Mouse (Mus musculus) fat pad, adult 2 months (tissue): ENCODE data around the gene Tle1.
A peak's percentile ranks its signal among the peaks of the same experiment; 100 is the strongest.

ENCODE experiments used
- DNase-seq: peaks from one replicate; pipeline ENCODE4 v3.0.0-alpha.2; 2011; ENCODE audit warnings: low read depth, low spot score; ENCODE audit errors: extremely low read depth

The Tle1 gene

DNA sequence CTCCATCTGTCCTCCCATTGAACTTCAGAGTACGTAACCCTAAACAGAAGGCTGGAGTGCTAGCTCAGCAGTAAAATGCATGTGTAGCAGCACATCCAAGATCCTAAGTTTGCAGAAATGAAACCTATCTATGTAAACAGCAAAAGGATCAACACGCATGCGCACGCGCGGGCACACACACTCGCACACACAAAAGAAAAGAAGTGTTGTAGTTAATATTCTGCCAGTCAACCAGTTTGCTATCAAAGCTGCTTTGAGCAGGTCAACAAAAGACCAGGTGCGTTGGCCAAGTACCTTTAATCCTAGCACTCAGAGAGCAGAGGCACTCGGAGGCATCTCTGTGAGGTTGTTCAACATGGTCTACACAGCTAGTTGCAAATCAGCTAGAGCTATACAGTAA, 35.0 kb downstream of the Tle1 start:
- DNase-seq = no peak

DNA sequence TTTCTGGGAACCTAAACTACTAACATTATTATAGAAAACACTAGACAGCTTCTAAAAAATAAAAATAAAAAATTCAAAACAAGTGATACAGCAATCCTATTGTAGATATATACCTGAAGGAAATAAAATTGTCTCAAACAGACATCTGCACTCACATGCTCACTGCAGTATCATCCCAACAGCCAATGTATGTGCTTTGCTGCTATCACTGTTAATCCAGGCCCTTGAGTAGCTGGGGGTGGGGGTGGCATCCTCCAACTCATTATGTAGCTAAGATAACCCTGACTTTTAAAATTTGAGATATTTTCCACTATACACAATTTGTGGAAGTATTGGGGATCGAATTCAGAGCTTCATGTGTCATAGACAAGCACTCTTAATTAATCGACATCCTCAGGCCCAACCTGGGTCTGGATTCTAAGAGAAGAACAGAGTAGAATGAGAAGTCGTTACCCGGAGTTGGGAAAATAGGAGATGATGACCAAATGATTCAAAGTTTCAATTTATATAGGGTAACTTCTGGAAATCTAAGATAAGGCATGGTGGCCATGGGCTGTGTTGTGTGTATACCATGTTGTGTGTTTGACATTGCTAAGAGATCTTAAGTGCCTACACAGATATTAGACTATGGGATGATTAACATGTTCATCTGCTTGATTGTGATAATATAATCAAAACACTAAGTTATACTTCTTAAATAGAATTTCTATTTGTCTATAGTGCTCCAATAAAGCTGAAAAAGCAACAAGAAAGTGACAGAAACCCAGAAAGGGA, 38.1 kb downstream of the Tle1 start:
- no peak for DNase-seq

DNA sequence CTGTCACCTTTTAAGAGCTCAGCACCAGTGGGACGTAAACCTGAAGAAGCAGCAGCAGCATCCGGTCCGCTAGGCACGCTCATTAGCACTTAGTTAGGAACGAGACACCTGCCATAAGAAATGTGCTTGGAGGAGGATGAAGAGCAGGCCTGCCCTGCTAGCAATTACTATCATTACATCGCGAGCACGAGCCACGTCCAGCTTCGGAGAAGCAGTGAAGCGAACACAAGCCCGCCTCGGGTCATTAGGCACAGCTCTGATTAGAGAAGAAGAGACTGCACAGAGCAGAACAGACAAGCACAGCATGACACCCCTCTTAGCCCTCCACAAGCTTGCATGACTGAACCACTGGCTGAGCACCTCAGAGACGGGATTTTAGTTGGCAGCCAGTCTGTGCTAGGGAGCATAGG, 40.6 kb downstream of the Tle1 start:
- no peak for DNase-seq

DNA sequence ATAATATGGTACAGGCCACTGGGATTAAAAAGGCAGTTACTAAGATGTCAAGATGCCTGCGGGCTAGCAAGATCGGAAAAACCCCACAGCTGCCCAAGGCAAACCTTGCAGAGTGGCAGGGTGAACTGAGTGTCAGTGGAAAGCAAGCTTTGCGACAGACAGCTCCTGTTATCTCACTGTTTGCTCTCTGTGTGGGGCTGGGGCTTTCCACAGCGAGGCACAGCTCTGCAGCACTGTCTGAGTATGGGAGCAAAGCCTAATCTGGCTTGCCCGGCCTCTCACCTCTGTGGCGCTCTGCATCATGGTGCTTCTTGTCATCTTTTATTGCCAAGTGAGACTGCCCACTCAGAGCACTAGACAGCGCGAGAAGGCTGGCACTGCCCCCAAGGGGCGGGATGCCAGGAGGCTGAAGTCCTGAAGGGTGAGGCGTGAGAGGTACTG, 42.8 kb downstream of the Tle1 start:
- DNase-seq = no peak

DNA sequence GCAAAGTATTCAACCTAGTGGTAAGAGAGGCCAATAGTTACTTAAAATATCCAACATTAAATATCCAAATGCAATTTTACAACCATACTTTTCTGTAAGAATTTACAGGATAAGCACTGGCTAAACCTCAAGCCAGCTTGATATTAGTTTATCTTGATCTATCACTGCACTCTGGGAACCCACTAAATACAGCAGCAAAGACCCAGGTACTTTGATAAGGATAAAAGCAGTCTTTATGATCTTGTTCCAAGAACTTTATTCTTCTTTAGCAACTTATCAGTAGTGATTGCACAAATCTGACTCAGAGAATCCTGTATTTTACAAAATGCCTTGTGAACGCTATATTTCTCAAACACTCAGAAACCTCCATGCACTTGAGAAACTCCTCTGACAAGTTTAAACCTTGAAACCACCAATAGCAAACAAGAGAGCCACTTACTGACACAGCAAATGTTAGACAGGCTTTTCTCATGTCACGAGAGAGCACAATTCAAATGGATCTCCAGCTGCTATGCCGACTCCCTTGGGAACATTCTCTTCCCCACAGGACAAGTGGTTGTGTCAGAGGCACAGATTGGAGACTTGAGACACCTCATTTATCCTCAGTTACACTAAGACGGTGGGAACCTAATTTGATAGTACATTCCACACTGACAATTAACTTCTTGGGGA, 50.1 kb downstream of the Tle1 start:
- no peak for DNase-seq

DNA sequence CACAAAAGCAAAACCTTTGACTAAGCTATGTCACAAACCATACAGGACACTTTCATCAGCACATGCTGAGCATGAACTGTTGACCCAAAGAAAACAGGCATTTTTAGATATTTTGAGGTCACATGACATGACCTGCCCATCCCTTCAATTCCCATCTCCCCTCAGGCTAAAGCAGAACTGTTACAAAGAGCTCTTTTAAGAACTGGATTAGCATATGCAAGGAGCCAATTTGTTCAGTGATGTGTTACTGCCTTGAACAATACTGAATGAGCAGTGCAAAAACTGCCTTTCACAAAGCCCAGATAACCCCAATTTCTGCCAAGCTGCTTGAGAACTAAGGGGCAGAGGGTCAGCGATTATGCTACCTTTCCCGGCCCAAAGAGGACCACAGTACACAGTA, 54.7 kb downstream of the Tle1 start:
- no peak for DNase-seq

DNA sequence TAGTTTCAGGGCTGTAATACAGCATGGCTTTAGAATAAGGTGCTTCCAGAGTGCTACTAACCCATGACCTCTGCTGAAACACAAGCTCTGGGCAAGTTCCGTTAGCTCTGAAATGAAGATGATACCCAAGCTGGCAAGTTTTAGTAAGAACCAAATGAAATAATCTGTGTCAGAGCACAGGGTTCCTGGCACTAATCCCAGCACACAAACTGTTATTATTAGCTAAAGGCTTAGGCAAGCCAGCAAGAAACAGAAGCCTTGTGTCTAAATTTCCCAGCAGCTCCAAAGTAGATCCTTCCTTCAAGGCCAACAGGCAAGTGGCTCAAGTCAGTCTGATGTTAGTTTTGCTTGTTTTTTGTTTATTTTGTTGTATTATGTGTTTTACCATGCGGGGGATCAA, 56.2 kb downstream of the Tle1 start:
- no peak for DNase-seq

DNA sequence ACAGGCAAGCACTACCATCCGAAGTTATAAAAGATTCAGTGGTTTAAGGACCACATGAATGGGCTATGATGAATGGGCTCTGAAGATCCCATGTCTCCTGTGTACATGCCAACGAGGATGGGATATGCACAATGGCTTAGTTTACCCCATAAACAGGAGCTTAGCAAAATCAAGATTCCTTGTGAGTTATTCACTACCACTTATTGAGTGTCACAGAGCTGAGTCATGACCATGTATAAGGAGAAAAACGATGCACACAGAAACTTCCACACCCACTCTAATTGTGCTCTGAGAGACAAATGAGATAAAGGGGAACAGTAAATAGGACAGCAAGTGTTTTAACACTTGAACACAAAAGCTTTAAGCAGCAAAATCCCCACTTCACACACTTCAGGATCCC, 60.0 kb downstream of the Tle1 start:
- no peak for DNase-seq

DNA sequence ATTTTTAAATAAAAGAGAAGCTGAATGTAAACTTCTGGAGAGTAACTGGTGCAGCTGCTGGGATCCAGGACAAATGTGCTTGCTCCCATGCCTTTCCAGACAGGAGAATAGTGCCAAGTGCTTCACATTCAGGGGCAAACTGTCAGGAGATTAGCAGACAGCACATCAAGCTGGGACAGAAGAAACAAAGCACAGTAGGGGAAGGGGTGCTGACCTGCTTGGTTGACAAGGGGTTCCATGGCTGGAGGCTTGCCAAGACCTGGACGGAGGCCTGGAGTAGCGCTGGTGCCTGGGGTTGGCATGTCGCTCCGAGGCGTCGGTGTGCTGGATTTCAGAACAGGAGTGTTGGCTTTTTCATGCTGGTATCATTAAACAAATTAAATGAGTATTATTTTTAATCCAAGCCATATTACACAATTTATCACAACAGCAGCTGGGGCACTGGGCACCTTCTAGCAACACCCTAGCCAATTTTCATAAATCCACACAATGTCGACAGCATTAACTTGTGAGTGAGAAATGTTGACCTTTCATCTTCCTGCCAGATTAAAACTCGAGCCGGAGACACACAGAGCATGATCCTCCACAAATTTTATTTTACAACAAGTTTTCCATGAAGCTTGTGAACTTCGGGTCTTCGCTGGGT, 61.1 kb downstream of the Tle1 start:
- peak; percentile 49 for DNase-seq

DNA sequence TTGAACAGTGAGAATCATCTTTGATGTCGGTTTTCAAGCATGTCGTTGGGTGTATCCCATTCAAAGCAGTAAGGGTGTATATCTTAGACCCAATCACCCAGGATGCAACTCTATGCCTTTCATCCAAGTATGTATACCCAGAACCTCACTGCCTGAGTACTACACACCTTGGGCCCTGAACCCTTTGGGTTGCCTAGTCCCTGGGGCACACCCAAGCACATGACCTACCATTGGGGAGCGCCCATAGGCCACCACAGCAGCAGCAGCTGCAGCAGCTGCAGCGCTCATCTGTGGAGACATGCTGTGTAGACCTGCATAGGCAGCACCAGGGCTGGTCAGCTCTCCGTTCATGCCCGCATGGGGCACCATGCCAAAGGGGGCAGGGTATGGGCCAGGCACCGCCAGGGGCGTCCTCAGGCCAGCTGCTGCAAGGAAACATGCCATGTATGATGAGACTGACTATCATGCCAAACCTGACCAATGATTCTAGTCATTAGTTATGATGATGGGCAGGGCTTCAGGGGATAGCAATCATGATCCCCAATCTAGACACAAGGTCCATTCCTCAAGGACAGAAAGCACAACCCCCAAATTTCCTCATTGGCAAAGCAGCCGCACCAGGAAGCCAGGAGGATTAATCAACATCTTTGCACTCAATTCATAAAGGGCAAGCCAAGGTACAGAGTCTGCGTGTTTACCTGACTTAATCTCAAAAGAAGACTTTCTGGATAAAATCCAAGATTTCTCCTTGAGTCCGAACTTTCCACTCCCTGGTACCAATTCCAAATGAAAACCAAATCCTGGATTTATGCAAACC, 62.2 kb downstream of the Tle1 start:
- peak; percentile 64 for DNase-seq

DNA sequence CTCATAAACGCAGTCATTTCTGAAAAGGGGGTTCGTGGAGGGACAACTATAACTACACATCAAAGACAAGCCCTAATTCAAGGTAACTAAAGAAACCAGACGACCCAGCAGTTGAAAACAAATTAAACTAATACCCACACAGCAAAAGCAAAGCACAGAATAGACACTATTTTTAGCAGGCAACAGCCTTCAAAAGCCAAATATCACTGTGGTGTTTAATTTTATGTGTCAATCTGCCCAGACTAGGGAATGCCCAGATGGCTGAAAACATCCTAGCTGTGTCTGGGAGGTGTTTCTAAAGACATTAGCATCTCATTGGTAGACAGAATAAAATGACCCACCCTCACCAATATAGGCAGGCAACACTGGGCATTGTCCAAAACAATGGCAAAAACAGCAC, 68.1 kb downstream of the Tle1 start:
- no peak for DNase-seq

DNA sequence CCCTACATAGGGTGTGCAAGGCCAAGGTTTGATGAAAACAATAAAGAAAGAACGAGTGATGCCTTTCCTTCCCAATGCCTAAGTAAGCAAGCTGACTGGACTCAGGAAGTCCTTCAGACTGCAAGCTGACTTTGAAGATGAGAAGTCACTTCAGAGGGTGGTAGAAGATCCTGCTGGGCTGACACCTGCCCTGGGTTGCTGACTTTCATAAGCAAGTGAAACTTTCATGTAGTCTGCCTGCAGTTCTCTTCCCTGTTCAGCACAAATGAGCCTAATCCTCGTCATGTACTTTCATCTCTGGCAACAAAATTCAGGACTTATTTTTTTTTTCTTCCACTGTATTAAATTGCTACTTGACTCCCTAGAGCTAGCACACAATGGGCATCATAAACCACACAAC, 73.1 kb downstream of the Tle1 start:
- no peak for DNase-seq

DNA sequence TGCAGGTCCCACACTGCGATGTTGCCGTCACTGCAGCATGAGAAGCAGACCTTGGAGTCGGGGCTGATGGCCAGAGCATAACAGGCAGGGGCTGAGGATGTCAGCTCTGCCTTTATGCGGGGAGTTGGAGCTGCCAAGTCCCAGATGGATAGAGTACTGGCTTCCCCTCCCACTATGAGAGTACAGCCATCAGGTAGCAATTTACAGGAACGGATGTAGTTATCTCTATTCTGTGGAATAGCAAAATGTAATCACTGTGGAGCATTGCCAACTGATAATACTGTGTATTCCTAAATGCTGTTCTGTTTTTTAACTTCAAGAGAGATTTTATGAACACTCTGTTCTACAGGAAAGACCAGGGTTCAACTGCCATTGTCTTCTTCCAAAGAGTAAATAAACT, 75.9 kb downstream of the Tle1 start:
- no peak for DNase-seq

DNA sequence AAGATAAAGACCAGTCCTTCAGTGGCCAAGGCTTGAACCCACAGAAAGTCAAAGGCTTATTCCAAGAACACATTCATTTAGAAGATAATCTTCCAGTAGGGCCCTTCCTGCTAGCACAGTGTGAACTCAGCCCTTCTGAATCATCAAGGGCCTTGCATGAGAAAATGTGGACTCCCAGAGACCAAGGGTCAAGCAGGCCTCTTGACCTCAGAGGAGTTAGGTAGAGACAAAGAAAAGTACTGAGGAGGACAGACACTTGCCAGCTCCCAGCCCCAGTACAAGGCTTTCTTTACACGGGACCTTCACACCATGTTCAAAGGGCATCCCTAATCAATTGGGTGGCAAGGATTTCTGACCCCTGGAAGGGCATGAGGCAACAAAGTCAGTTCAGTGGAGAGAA, 77.9 kb downstream of the Tle1 start:
- DNase-seq = no peak

DNA sequence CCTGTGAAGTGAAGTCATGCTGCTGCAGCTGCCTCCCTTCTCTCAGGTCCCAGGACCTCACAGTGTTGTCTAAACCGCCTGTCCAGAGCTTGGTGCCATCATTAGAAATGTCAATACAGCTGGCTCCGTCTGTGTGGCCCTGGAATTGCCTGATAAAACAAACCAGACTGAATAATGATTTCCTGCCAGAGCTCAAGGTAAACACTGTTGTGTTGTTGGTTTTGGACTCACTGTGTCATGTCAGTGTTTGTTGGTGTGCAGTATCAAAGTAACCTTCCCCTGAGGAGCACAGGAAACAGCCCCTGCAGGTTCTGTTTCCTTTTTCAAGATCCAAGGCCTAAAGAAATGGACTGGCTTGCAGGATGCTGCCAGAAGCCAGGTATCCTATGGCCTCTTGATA, 78.4 kb downstream of the Tle1 start:
- DNase-seq = no peak

DNA sequence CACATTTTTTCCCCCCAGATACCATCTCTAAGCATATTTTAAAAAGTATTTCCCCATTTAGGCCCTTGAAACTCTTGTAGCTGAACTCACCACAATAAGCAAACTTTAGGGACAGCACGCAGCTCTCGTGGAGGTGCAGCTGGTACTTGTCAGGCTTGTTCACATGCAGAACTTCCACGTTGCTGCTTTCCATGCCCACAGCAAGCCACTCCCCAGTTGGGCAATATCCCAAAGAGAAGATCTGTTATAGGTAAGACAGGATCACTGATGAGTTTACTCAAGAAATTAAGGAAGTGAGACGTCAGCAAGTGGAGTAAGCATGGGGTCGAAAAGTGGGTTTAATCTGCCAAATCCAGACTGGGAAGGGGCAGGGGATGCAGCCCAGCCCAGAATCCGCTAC, 80.7 kb downstream of the Tle1 start:
- no peak for DNase-seq

DNA sequence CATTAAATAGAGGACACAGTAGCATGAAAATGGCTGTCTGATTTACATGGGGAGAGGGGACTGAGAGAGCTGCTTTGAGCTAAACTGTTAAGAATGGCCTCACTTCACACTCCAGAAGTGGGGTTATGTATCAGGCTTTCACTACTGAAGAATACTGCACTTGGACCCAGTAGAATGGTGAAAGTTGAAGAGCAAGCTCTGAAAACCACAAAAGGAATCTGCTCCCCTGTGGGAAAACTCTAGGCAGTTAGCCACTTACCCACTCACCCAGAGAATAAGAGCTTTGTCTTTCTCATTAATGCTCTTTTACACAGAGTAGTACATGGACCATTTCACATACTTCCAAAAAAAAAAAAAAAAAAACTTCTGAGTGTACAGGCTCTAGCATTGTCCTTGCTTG, 95.0 kb downstream of the Tle1 start:
- no peak for DNase-seq

DNA sequence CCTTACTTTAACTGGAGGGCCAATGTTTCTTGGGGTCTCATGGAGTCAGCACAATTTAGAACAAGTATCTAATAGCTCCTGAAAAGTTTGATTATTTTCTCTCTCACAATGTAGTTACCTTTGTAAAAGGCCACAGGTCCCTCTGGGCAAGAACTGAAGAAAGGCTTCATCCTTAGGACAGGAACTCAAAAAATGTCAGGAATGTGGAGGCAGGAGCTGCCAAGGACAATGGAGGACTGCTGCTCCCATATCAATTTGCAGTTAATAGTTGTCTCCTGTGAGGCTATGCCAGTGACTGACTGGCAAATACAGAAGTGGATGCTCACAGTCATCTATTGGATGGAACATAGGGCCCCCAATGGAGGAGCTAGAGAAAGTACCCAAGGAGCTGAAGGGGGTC, 96.5 kb downstream of the Tle1 start:
- DNase-seq = no peak

DNA sequence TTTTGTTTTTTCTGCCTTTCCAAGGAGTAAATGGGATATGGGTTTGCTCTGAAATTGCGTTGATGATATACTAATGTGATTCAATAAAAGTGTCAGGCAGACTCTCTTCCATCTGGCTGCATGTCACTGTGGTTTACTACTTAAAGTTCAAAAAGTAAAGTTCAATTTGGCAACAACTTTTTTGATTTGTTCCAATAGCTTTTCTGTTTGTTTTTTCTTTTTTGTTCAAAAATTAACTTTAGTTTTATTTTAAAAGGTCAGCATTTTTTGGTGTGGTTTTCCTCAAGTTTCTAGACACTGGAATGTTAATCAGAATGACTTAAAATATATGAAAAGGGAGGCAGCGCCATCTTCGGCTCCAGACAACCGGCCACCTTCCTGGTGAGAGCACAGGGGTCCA, 112.9 kb downstream of the Tle1 start:
- no peak for DNase-seq

DNA sequence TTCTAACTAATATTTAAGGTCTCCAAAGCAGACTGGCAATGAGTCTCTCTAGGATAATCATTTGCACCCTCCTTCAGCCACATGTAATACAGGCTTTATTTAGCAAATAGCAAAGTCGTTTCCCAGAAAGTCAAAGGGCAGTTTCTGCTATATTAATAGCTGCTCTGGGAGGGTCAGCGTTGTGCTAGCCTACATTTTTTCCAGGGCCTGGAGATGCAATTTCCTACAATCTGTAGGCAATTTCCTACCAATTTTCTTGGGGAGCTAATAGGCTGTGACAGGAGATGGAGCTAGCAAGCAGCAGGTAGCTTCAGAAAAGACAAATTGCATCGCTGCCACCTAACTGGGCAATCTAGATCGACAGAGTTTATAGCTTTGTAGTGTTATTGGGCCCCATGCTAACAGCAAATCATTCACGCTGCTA, 131.6 kb downstream of the Tle1 start:
- DNase-seq = no peak

DNA sequence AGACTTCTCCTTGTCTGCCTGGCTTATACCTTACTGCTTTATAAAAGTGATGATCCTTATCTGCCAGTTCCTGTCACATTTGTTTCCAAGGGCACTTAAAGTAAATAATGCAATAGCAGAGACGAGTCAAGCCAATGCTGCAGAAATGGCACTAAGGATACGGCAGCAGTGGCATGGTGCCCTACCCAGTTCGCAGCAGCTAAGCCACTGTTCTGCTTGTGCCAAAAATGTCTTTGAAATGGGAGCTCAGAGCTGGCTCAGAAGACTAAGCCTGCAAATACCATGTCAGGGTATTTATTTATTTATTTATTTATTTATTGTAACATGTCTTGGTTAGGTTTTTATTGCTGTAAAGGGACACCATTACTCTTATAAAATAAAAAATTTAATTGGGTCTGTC, 132.8 kb downstream of the Tle1 start:
- DNase-seq = no peak
